Mouse (Mus musculus): Measurements from ENCODE around the gene Gm3015. TPM values are rescaled to one million over a fixed set of nuclear protein-coding genes. Genes with fewer than 3 reads are reported as not detected.

Gene Gm3015
- polyA plus RNA-seq (2014; fragmentation: Illumina TruSeq; extraction: RNeasy Lipid Tissue Mini Kit (QIAGEN cat#74804); ENCODE audit: low read depth, low replicate concordance): not detected

DNA sequence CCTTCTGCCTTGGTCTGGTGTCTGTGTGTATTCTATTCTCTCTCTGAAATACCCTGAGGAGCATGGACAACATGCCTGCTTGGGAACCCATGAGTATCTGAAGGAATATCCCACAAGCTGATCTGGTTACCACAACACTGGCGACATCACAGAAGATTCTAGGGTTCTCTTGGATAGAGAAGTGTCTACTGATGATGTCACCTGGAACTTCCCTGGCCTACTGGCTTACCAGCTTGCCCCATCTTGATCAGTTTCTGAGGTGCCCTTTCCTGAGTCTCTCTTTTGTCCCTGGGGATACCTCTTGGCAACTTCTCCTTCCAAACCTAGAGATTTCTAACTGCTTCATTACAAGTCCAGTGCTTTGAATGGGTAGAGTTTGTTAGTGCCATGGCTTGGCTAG is at the start of gene Gm3015:
Gene Gm3015 (minus strand): TSS at position 101 of the 400 bp plus-strand sequence.

GRCm38 (mm10) chr14:42797887-42798286 is 29.3 kb upstream of the Gm3015 start, which contains the start of gene Gm10377:
Gm10377 (minus strand) TSS chr14:42797987.

Other genes starting within 250 kb of the Gm3015 start
- not detected for gene Gm8024, start 244.5 kb downstream of the Gm3015 start, polyA plus RNA-seq (2014; fragmentation: Illumina TruSeq; extraction: RNeasy Lipid Tissue Mini Kit (QIAGEN cat#74804); ENCODE audit: low read depth, low replicate concordance)
- gene Gm17124, start 168.9 kb downstream of the Gm3015 start, polyA plus RNA-seq (2014; fragmentation: Illumina TruSeq; extraction: RNeasy Lipid Tissue Mini Kit (QIAGEN cat#74804); ENCODE audit: low read depth, low replicate concordance): not detected
- gene Gm3633, start 126.9 kb downstream of the Gm3015 start, polyA plus RNA-seq (2014; fragmentation: Illumina TruSeq; extraction: RNeasy Lipid Tissue Mini Kit (QIAGEN cat#74804); ENCODE audit: low read depth, low replicate concordance): not detected
- not detected for gene Gm10378, start 112.9 kb downstream of the Gm3015 start, polyA plus RNA-seq (2014; fragmentation: Illumina TruSeq; extraction: RNeasy Lipid Tissue Mini Kit (QIAGEN cat#74804); ENCODE audit: low read depth, low replicate concordance)
- gene Gm10377, start 29.2 kb upstream of the Gm3015 start, polyA plus RNA-seq (2014; fragmentation: Illumina TruSeq; extraction: RNeasy Lipid Tissue Mini Kit (QIAGEN cat#74804); ENCODE audit: low read depth, low replicate concordance): not detected
- not detected for gene Gm21977, start 84.7 kb upstream of the Gm3015 start, polyA plus RNA-seq (2014; fragmentation: Illumina TruSeq; extraction: RNeasy Lipid Tissue Mini Kit (QIAGEN cat#74804); ENCODE audit: low read depth, low replicate concordance)
- gene Gm8082, start 224.8 kb upstream of the Gm3015 start, polyA plus RNA-seq (2014; fragmentation: Illumina TruSeq; extraction: RNeasy Lipid Tissue Mini Kit (QIAGEN cat#74804); ENCODE audit: low read depth, low replicate concordance): not detected
- gene Gm10376, start 246.8 kb upstream of the Gm3015 start, polyA plus RNA-seq (2014; fragmentation: Illumina TruSeq; extraction: RNeasy Lipid Tissue Mini Kit (QIAGEN cat#74804); ENCODE audit: low read depth, low replicate concordance): not detected